Mouse (Mus musculus): Measurements from ENCODE around the gene Ppp1r21. TPM values are rescaled to one million over a fixed set of nuclear protein-coding genes. Genes with fewer than 3 reads are reported as not detected.

Ppp1r21 gene
- total and polyA plus RNA-seq, 3 experiments: 21.5 to 30.4 (median 27.7) TPM

- in situ Hi-C loops (cut with MboI; ENCODE audit: low pct_ligation_motif_present, low pct_unique_long_range_greater_than_20kb, low sequenced_read_pairs) (no loop called here), dilution Hi-C loops (cut with MboI; ENCODE audit: extremely low pct_ligation_motif_present, extremely low pct_unique_long_range_greater_than_20kb, low sequenced_read_pairs) (no loop called here)
- H3K9me3 ChIP-seq (replicated peaks; ENCODE audit: low read length): no peaks in the 10 kb centered on the region
- H3K9ac ChIP-seq (ENCODE audit: insufficient read depth, low read depth): no peak overlapping the region
- TF ChIP-seq BHLHE40 (IDR thresholded peaks at IDR 0.05; ENCODE audit: low read depth, low read length): no peak
- TF ChIP-seq IRF4 (IDR thresholded peaks at IDR 0.05; ENCODE audit: low read depth, low read length): no peak
- TF ChIP-seq ETS1 (conservative IDR thresholded peaks at IDR 0.05; ENCODE audit: low read depth, low read length): no peak
- TF ChIP-seq EP300 (IDR thresholded peaks at IDR 0.05; ENCODE audit: low read length): no peak
- TF ChIP-seq CTCF (conservative IDR thresholded peaks at IDR 0.05 in 1 of 2, IDR thresholded peaks at IDR 0.05 in 1 of 2; ENCODE audit: low read depth in 2 of 2, low read length in 2 of 2): peak in 1 of 2 experiments; percentile 25; a peak in 1 of 4 replicates
- TF ChIP-seq RAD21 (IDR thresholded peaks at IDR 0.05; ENCODE audit: low read depth, low read length): peak; percentile 18
- peaks cover 39 to 74% of the 10 kb centered on the region in 2 experiments for H3K36me3 ChIP-seq (replicated peaks in 1 of 2; ENCODE audit: control insufficient read depth in 1 of 2, insufficient read depth in 1 of 2, low read length in 1 of 2)
- H3K4me2 ChIP-seq (ENCODE audit: insufficient read depth, low read depth, poor library complexity, severe bottlenecking): no peak overlapping the region
- no peak overlapping the region for H3K4me3 ChIP-seq (replicated peaks in 1 of 3; ENCODE audit: low read depth in 2 of 3, low read length in 2 of 3, poor library complexity in 1 of 3)
- no peaks in the 10 kb centered on the region for H3K79me2 ChIP-seq (replicated peaks; ENCODE audit: control insufficient read depth, extremely low read depth, insufficient read depth, poor library complexity, severe bottlenecking)
- H3K27ac ChIP-seq (ENCODE audit: insufficient read depth, low read depth): no peak overlapping the region
- H3K27me3 ChIP-seq (replicated peaks): no peaks in the 10 kb centered on the region
- no peak for DNase-seq (ENCODE audit: extremely low read depth)
- H3K4me1 ChIP-seq (ENCODE audit: control insufficient read depth in 1 of 2, insufficient read depth in 2 of 2): peaks cover 14 to 45% of the 10 kb centered on the region in 2 experiments
Observed at GRCm38 (mm10) chr17:88558168-88558842, 28.4 kb downstream of the Ppp1r21 start.

GRCm38 (mm10) chr17:88563611-88564010 is 33.7 kb downstream of the Ppp1r21 start:
- Histone ChIP-seq H3K4me2 (ENCODE audit: insufficient read depth, low read depth, poor library complexity, severe bottlenecking) (no peak overlapping the region), H3K79me2 (replicated peaks; ENCODE audit: control insufficient read depth, extremely low read depth, insufficient read depth, poor library complexity, severe bottlenecking) (no peaks in the 10 kb centered on the region), H3K27ac (ENCODE audit: insufficient read depth, low read depth) (no peak overlapping the region), H3K9me3 (replicated peaks; ENCODE audit: low read length) (no peaks in the 10 kb centered on the region), H3K9ac (ENCODE audit: insufficient read depth, low read depth) (no peak overlapping the region), H3K4me3 (replicated peaks in 1 of 3; ENCODE audit: low read depth in 2 of 3, low read length in 2 of 3, poor library complexity in 1 of 3) (no peak overlapping the region), H3K27me3 (replicated peaks) (no peaks in the 10 kb centered on the region), H3K36me3 (replicated peaks in 1 of 2; ENCODE audit: control insufficient read depth in 1 of 2, insufficient read depth in 1 of 2, low read length in 1 of 2) (peaks cover 47 to 78% of the 10 kb centered on the region in 2 experiments), H3K4me1 (ENCODE audit: control insufficient read depth in 1 of 2, insufficient read depth in 2 of 2) (no peaks in the 10 kb centered on the region)
- dilution Hi-C loops (cut with MboI; ENCODE audit: extremely low pct_ligation_motif_present, extremely low pct_unique_long_range_greater_than_20kb, low sequenced_read_pairs): no loop called here
- DNase-seq (ENCODE audit: extremely low read depth): no peak
- no peak for TF ChIP-seq BHLHE40 (IDR thresholded peaks at IDR 0.05; ENCODE audit: low read depth, low read length)
- no peak for TF ChIP-seq POLR2A (IDR thresholded peaks at IDR 0.05; ENCODE audit: low read depth, low read length)
- no peak for TF ChIP-seq ZNF384 (IDR thresholded peaks at IDR 0.05; ENCODE audit: low read depth, low read length)
- TF ChIP-seq IRF4 (IDR thresholded peaks at IDR 0.05; ENCODE audit: low read depth, low read length): no peak
- no peak for TF ChIP-seq KAT2A (IDR thresholded peaks at IDR 0.05; ENCODE audit: insufficient replicate concordance, low read length)
- no peak for TF ChIP-seq MAZ (IDR thresholded peaks at IDR 0.05; ENCODE audit: low read depth, low read length)
- no peak for TF ChIP-seq TCF12 (IDR thresholded peaks at IDR 0.05; ENCODE audit: low read depth, low read length)
- TF ChIP-seq UBTF (IDR thresholded peaks at IDR 0.05; ENCODE audit: low read depth, low read length): no peak
- no peak for TF ChIP-seq MAFK (IDR thresholded peaks at IDR 0.05; ENCODE audit: insufficient replicate concordance, low read length)
- no peak for TF ChIP-seq GABPA (IDR thresholded peaks at IDR 0.05; ENCODE audit: insufficient replicate concordance, low read depth, low read length)
- no peak for TF ChIP-seq MAX (IDR thresholded peaks at IDR 0.05; ENCODE audit: low read length)
- in situ Hi-C loops (cut with MboI; ENCODE audit: low pct_ligation_motif_present, low pct_unique_long_range_greater_than_20kb, low sequenced_read_pairs): no loop called here

Data from CH12.LX (cell line).